Mouse (Mus musculus): ENCODE measurements around the gene Tfap2e. TPM values are rescaled to one million over a fixed set of nuclear protein-coding genes. Genes with fewer than 3 reads are reported as not detected.

Gene Tfap2e
- polyA plus RNA-seq, 1 experiment from 2014 or later = 0.32 TPM

GRCm38 (mm10) chr4:126770831-126771230, 34.8 kb upstream of the Tfap2e start:
- no peaks in the 10 kb centered on the region for H3K27me3 ChIP-seq (ENCODE audit: control insufficient read depth, insufficient read depth, low read length)
- 93% methylated on average over 4 of the region's 4 CpGs for WGBS
- no peak for ATAC-seq (replicated peaks; ENCODE audit: low FRiP score)
- H3K36me3 ChIP-seq (ENCODE audit: control insufficient read depth, insufficient read depth, low read length) = no peaks in the 10 kb centered on the region
- DNase-seq (ENCODE audit: low spot score) = no peak
- H3K4me2 ChIP-seq (ENCODE audit: low read depth, low read length, severe bottlenecking) = no peak overlapping the region
- H3K27ac ChIP-seq (ENCODE audit: low read depth, low read length) = no peak overlapping the region
- no peak overlapping the region for H3K4me3 ChIP-seq (ENCODE audit: low read depth, low read length)
- no peaks in the 10 kb centered on the region for H3K9me3 ChIP-seq (ENCODE audit: control insufficient read depth, low read length)
- H3K4me1 ChIP-seq (replicated peaks; ENCODE audit: control insufficient read depth, insufficient read depth, low read length) = no peaks in the 10 kb centered on the region
- H3K9ac ChIP-seq (ENCODE audit: low read length) = no peak overlapping the region

- ATAC-seq (replicated peaks; ENCODE audit: low FRiP score) (no peak), DNase-seq (ENCODE audit: low spot score) (no peak)
- H3K27ac ChIP-seq (ENCODE audit: low read depth, low read length) = no peak overlapping the region
- no peaks in the 10 kb centered on the region for H3K4me1 ChIP-seq (replicated peaks; ENCODE audit: control insufficient read depth, insufficient read depth, low read length)
- H3K27me3 ChIP-seq (ENCODE audit: control insufficient read depth, insufficient read depth, low read length) = no peaks in the 10 kb centered on the region
- H3K4me2 ChIP-seq (ENCODE audit: low read depth, low read length, severe bottlenecking) = no peak overlapping the region
- H3K4me3 ChIP-seq (ENCODE audit: low read depth, low read length) = no peak overlapping the region
- 89% methylated on average over 9 of the region's 9 CpGs for WGBS
- H3K9me3 ChIP-seq (ENCODE audit: control insufficient read depth, low read length) = no peaks in the 10 kb centered on the region
- no peak overlapping the region for H3K9ac ChIP-seq (ENCODE audit: low read length)
- no peaks in the 10 kb centered on the region for H3K36me3 ChIP-seq (ENCODE audit: control insufficient read depth, insufficient read depth, low read length)
Measured at GRCm38 (mm10) chr4:126769800-126770563, 33.9 kb upstream of the Tfap2e start.

- WGBS = 83% methylated on average over 2 of the region's 2 CpGs
- ATAC-seq (replicated peaks; ENCODE audit: low FRiP score) = no peak
- H3K27ac ChIP-seq (ENCODE audit: low read depth, low read length) = no peak overlapping the region
Measured at GRCm38 (mm10) chr4:126763483-126763882, 27.4 kb upstream of the Tfap2e start.

DNA sequence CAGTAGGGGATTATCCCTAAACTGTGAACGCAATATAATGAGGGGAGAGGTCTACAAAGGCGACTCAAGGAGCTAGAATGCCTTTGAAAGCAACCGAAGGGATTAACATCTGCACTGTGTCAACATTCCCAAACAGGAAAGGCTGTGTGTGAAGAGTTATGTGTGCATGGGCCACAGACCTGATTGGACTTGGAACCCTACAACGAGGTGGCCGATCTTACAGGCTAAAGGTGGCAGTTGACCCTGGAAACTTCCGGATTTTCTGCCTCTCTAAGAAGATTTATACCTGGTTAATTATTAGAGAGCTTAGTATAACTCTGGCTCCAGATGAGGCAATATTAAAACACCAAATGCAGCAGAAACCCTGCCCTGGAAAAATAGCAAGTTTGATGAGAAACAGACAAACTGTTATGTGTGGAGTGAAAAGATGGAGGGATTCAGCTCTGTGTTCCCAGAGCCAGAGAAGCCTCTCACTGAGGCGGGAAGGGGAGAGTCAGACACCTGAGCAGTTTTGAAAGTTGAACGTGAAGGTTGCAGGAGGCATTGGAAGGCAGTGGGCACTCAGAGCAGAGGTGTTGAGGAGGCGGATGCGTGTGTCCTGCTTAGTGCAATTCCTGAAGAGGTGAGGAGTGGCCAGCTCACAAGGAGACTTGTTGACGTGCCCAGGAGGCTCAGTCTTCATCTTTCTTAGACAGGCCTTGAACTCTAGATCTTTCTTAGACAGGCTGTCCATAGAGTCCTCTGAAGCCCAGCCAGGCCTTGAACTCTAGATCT, 26.7 kb upstream of the Tfap2e start:
- Histone ChIP-seq H3K9me3 (ENCODE audit: control insufficient read depth, low read length) (no peaks in the 10 kb centered on the region), H3K9ac (ENCODE audit: low read length) (no peak overlapping the region), H3K4me2 (ENCODE audit: low read depth, low read length, severe bottlenecking) (no peak overlapping the region), H3K4me1 (replicated peaks; ENCODE audit: control insufficient read depth, insufficient read depth, low read length) (no peaks in the 10 kb centered on the region; the same call in 1 of the 2 replicates), H3K4me3 (ENCODE audit: low read depth, low read length) (no peak overlapping the region), H3K27me3 (ENCODE audit: control insufficient read depth, insufficient read depth, low read length) (no peaks in the 10 kb centered on the region), H3K36me3 (ENCODE audit: control insufficient read depth, insufficient read depth, low read length) (no peaks in the 10 kb centered on the region), H3K27ac (ENCODE audit: low read depth, low read length) (no peak overlapping the region)
- DNase-seq (ENCODE audit: low spot score) (peak; percentile 45), ATAC-seq (replicated peaks; ENCODE audit: low FRiP score) (0 out of 2 replicates have a peak, but pooled peaks have one; percentile 21)
- WGBS = 50% methylated on average over 11 of the region's 11 CpGs

More at GRCm38 (mm10) chr4:126763483-126763882, 27.4 kb upstream of the Tfap2e start:
- H3K9ac ChIP-seq (ENCODE audit: low read length) = no peak overlapping the region
- H3K4me3 ChIP-seq (ENCODE audit: low read depth, low read length) = no peak overlapping the region
- no peaks in the 10 kb centered on the region for H3K9me3 ChIP-seq (ENCODE audit: control insufficient read depth, low read length)
- no peaks in the 10 kb centered on the region for H3K36me3 ChIP-seq (ENCODE audit: control insufficient read depth, insufficient read depth, low read length)
- no peak for DNase-seq (ENCODE audit: low spot score)
- no peaks in the 10 kb centered on the region; the same call in 1 of the 2 replicates for H3K4me1 ChIP-seq (replicated peaks; ENCODE audit: control insufficient read depth, insufficient read depth, low read length)
- no peak overlapping the region for H3K4me2 ChIP-seq (ENCODE audit: low read depth, low read length, severe bottlenecking)
- H3K27me3 ChIP-seq (ENCODE audit: control insufficient read depth, insufficient read depth, low read length) = no peaks in the 10 kb centered on the region

DNA sequence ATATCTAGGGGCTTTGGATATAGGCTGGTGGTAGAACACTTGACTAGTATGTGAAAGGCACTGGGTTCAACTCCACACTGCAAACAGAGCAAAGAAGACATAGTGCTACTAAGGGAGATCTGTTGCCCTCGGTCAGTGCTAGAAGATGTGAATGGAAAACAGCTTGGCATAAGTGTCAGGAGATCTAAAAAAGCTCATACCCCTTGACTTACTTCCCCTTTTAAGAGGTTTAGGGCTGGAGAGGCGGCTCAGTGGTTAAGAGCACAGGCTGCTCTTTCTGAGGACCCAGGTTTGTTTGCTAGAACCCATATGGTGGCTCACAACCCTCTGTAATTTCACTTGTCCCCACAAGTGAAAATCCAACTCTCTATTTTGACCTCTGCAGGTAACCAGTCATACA, 23.4 kb upstream of the Tfap2e start:
- Histone ChIP-seq H3K27ac (ENCODE audit: low read depth, low read length) (no peak overlapping the region), H3K36me3 (ENCODE audit: control insufficient read depth, insufficient read depth, low read length) (no peaks in the 10 kb centered on the region)

DNA sequence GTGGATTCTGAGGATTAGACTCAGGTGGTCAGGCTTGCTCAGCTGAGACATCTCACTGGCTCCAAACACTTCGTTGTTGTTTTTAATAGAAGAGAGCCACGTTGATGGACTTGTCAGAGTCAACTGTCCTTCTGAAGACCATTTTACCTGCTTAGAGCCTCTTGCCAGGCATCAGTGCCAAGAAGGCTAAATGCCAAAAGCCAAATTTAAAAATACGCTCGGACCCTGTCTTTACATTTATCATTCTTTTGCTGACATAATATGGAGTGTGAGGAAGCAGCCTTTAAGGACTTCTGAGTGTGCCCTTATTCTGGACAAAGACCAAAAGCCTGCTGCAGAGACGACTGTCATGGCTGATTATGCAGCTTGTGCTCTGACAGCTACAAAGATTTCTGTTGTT, 22.3 kb upstream of the Tfap2e start:
- H3K9me3 ChIP-seq (ENCODE audit: control insufficient read depth, low read length) = no peaks in the 10 kb centered on the region
- DNase-seq (ENCODE audit: low spot score) = no peak
- WGBS = 82% methylated on average over 5 of the region's 5 CpGs

More for the DNA sequence above, 23.4 kb upstream of the Tfap2e start:
- no peak overlapping the region for H3K9ac ChIP-seq (ENCODE audit: low read length)
- H3K4me2 ChIP-seq (ENCODE audit: low read depth, low read length, severe bottlenecking) = no peak overlapping the region
- no peak overlapping the region for H3K4me3 ChIP-seq (ENCODE audit: low read depth, low read length)
- H3K4me1 ChIP-seq (replicated peaks; ENCODE audit: control insufficient read depth, insufficient read depth, low read length) = peaks cover under 1% of the 10 kb centered on the region; the same call in 1 of the 2 replicates
- no peaks in the 10 kb centered on the region for H3K27me3 ChIP-seq (ENCODE audit: control insufficient read depth, insufficient read depth, low read length)
- ATAC-seq (replicated peaks; ENCODE audit: low FRiP score) = no peak
- WGBS = 85% methylated on average over 2 of the region's 2 CpGs
- H3K9me3 ChIP-seq (ENCODE audit: control insufficient read depth, low read length) = no peaks in the 10 kb centered on the region
- no peak for DNase-seq (ENCODE audit: low spot score)

GRCm38 (mm10) chr4:126756766-126757165, 20.7 kb upstream of the Tfap2e start:
- Histone ChIP-seq H3K4me3 (ENCODE audit: low read depth, low read length) (no peak overlapping the region), H3K4me2 (ENCODE audit: low read depth, low read length, severe bottlenecking) (no peak overlapping the region), H3K36me3 (ENCODE audit: control insufficient read depth, insufficient read depth, low read length) (no peaks in the 10 kb centered on the region), H3K9ac (ENCODE audit: low read length) (no peak overlapping the region), H3K27ac (ENCODE audit: low read depth, low read length) (no peak overlapping the region), H3K27me3 (ENCODE audit: control insufficient read depth, insufficient read depth, low read length) (no peaks in the 10 kb centered on the region), H3K9me3 (ENCODE audit: control insufficient read depth, low read length) (no peaks in the 10 kb centered on the region), H3K4me1 (replicated peaks; ENCODE audit: control insufficient read depth, insufficient read depth, low read length) (peaks cover 7% of the 10 kb centered on the region)
- WGBS = 93% methylated on average over 4 of the region's 4 CpGs
- ATAC-seq (replicated peaks; ENCODE audit: low FRiP score) (no peak), DNase-seq (ENCODE audit: low spot score) (no peak)

More for the DNA sequence above, 22.3 kb upstream of the Tfap2e start:
- no peak overlapping the region for H3K4me3 ChIP-seq (ENCODE audit: low read depth, low read length)
- H3K9ac ChIP-seq (ENCODE audit: low read length) = no peak overlapping the region
- H3K4me1 ChIP-seq (replicated peaks; ENCODE audit: control insufficient read depth, insufficient read depth, low read length) = peaks cover 2% of the 10 kb centered on the region; the same call in 1 of the 2 replicates
- H3K27ac ChIP-seq (ENCODE audit: low read depth, low read length) = no peak overlapping the region
- no peaks in the 10 kb centered on the region for H3K36me3 ChIP-seq (ENCODE audit: control insufficient read depth, insufficient read depth, low read length)
- ATAC-seq (replicated peaks; ENCODE audit: low FRiP score) = no peak
- no peaks in the 10 kb centered on the region for H3K27me3 ChIP-seq (ENCODE audit: control insufficient read depth, insufficient read depth, low read length)
- no peak overlapping the region for H3K4me2 ChIP-seq (ENCODE audit: low read depth, low read length, severe bottlenecking)

DNA sequence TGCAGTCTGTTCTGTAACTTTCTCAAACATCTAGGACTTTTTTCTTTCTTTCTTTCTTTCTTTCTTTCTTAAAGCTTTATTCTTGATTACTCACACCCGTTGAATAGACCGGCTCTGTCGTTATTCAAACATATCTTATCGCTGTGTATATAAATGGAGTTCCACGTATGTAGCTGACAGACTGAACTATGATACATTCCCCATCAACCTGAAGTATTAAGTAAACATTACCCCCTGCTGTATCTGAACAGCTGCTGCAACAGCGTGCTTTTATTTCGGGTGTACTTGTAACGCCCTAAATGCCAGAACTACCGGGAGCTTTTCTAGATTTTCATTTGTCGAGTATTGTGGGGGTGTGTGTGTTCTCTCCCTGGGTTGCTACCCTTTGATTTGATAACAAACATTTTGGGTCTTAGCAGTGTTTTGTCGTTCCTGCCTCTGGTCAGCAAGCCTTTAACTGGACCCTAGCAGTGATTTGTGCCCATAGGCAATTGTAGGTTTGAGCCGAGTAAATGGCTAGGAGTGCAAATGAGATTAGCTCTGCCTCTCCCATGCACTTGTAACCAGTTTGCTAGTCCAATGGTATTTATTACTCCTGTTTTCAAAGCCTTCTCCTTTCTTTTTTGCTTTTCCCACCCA, 18.8 kb upstream of the Tfap2e start:
- DNase-seq (ENCODE audit: low spot score) (no peak), ATAC-seq (replicated peaks; ENCODE audit: low FRiP score) (no peak)
- no peaks in the 10 kb centered on the region; the same call in 1 of the 2 replicates for H3K36me3 ChIP-seq (ENCODE audit: control insufficient read depth, insufficient read depth, low read length)
- H3K27ac ChIP-seq (ENCODE audit: low read depth, low read length) = no peak overlapping the region
- WGBS = 49% methylated on average over 12 of the region's 12 CpGs
- H3K9me3 ChIP-seq (ENCODE audit: control insufficient read depth, low read length) = no peaks in the 10 kb centered on the region
- H3K4me3 ChIP-seq (ENCODE audit: low read depth, low read length) = peak overlapping the region; percentile 56; the same call in 1 of the 2 replicates
- peak overlapping the region; percentile 99 for H3K4me2 ChIP-seq (ENCODE audit: low read depth, low read length, severe bottlenecking)
- H3K4me1 ChIP-seq (replicated peaks; ENCODE audit: control insufficient read depth, insufficient read depth, low read length) = peaks cover 13% of the 10 kb centered on the region
- H3K9ac ChIP-seq (ENCODE audit: low read length) = no peak overlapping the region; the same call in 1 of the 2 replicates
- H3K27me3 ChIP-seq (ENCODE audit: control insufficient read depth, insufficient read depth, low read length) = no peaks in the 10 kb centered on the region

All from forebrain, embryonic 11.5 days (tissue).